Mouse (Mus musculus): ENCODE results near the gene Gli3. TPM values are rescaled to one million over a fixed set of nuclear protein-coding genes. Genes with fewer than 3 reads are reported as not detected.

Gene Gli3
- total RNA-seq, 2 experiments from 2014 or later, result 8.3 to 8.6 TPM

- DNase-seq, result no peak
Observed at GRCm38 (mm10) chr13:15664580-15665201, 201.7 kb downstream of the Gli3 start.

GRCm38 (mm10) chr13:15665514-15665913 is 202.5 kb downstream of the Gli3 start:
- no peak for DNase-seq

- DNase-seq, result no peak
Observed at GRCm38 (mm10) chr13:15670144-15670961, 207.3 kb downstream of the Gli3 start.

GRCm38 (mm10) chr13:15670962-15671313 is 207.9 kb downstream of the Gli3 start:
- no peak for DNase-seq

GRCm38 (mm10) chr13:15675480-15675879 is 212.4 kb downstream of the Gli3 start:
- DNase-seq, result no peak

GRCm38 (mm10) chr13:15677106-15677760 is 214.2 kb downstream of the Gli3 start:
- no peak for DNase-seq

- no peak for DNase-seq
Observed at GRCm38 (mm10) chr13:15681530-15681929, 218.5 kb downstream of the Gli3 start.

- DNase-seq, result no peak
Observed at GRCm38 (mm10) chr13:15683006-15683405, 220.0 kb downstream of the Gli3 start.

GRCm38 (mm10) chr13:15688074-15688825 is 225.2 kb downstream of the Gli3 start:
- DNase-seq, result peak; percentile 30 to 41

GRCm38 (mm10) chr13:15688826-15689501 is 225.9 kb downstream of the Gli3 start:
- DNase-seq, result no peak

GRCm38 (mm10) chr13:15691751-15692464 is 228.9 kb downstream of the Gli3 start:
- DNase-seq, result no peak

GRCm38 (mm10) chr13:15692465-15692809 is 229.4 kb downstream of the Gli3 start:
- DNase-seq, result no peak

GRCm38 (mm10) chr13:15698284-15698683 is 235.2 kb downstream of the Gli3 start:
- peak in 1 of 2 experiments; percentile 12 for DNase-seq

- peak in 1 of 2 experiments; percentile 12 for DNase-seq
Observed at GRCm38 (mm10) chr13:15699116-15699515, 236.1 kb downstream of the Gli3 start.

- no peak for DNase-seq
Observed at GRCm38 (mm10) chr13:15704669-15705068, 241.6 kb downstream of the Gli3 start.

GRCm38 (mm10) chr13:15707481-15707881 is 244.4 kb downstream of the Gli3 start:
- peak; percentile 68 to 69 for DNase-seq

- DNase-seq, result no peak
Observed at GRCm38 (mm10) chr13:15713486-15713885, 250.5 kb downstream of the Gli3 start.

- no peak for DNase-seq
Observed at GRCm38 (mm10) chr13:15714331-15714725, 251.3 kb downstream of the Gli3 start.

GRCm38 (mm10) chr13:15714726-15715437 is 251.8 kb downstream of the Gli3 start:
- DNase-seq, result peak; percentile 27 to 54

GRCm38 (mm10) chr13:15721446-15721845 is 258.4 kb downstream of the Gli3 start:
- no peak for DNase-seq

Measured in adrenal gland, postnatal 36 days (tissue).